ENCODE assay signal across 8 mouse cellular contexts in genomic region chr10:83080275-83080741, GRCm38 (mm10).
A peak's percentile ranks its signal among the peaks of the same experiment; 100 is the strongest.
DNase-seq lines count a peak whose midpoint lies in the region; ATAC-seq lines count a peak whose summit lies in the region.

No protein-coding gene starts in this region.

- no peak overlapping the region for H3K4me3 ChIP-seq in neural tube, embryonic 12.5 days
- H3K4me3 ChIP-seq in heart, embryonic 15.5 days = no peak overlapping the region
- H3K4me3 ChIP-seq in liver, embryonic 16.5 days (ENCODE audit: low read depth, low read length) = no peak overlapping the region
- no peak overlapping the region for H3K4me3 ChIP-seq in stomach, embryonic 16.5 days (replicated peaks; ENCODE audit: low read length)

- 56% methylated on average over 12 of the region's 12 CpGs for WGBS in neural tube, embryonic 12.5 days
- 27% methylated on average over 12 of the region's 12 CpGs for WGBS in heart, embryonic 15.5 days
- WGBS in liver, embryonic 16.5 days (ENCODE audit: insufficient replicate concordance) = 17% methylated on average over 12 of the region's 12 CpGs
- 44% methylated on average over 12 of the region's 12 CpGs for WGBS in stomach, embryonic 16.5 days

- no peak for DNase-seq in neural tube, embryonic 10.5 days (ENCODE audit: extremely low spot score, low spot score)
- no peak for DNase-seq in retina, embryonic 14.5 days (ENCODE audit: low spot score)
- DNase-seq in adrenal gland, postnatal 10 days = no peak
- no peak for DNase-seq in cerebellum, postnatal 4 days (ENCODE audit: low spot score in 2 of 2)

- no peaks in the 10 kb centered on the region for H3K27me3 ChIP-seq in neural tube, embryonic 12.5 days (replicated peaks)
- no peaks in the 10 kb centered on the region for H3K27me3 ChIP-seq in heart, embryonic 15.5 days
- H3K27me3 ChIP-seq in liver, embryonic 16.5 days (ENCODE audit: control insufficient read depth, insufficient read depth, low read depth, low read length) = no peaks in the 10 kb centered on the region
- no peaks in the 10 kb centered on the region for H3K27me3 ChIP-seq in stomach, embryonic 16.5 days (ENCODE audit: control insufficient read depth, insufficient read depth, low read length)

- H3K9me3 ChIP-seq in neural tube, embryonic 12.5 days = no peaks in the 10 kb centered on the region
- no peaks in the 10 kb centered on the region for H3K9me3 ChIP-seq in heart, embryonic 15.5 days (replicated peaks)
- H3K9me3 ChIP-seq in liver, embryonic 16.5 days (replicated peaks; ENCODE audit: control insufficient read depth, low read length) = no peaks in the 10 kb centered on the region
- H3K9me3 ChIP-seq in stomach, embryonic 16.5 days (replicated peaks; ENCODE audit: control insufficient read depth, low read length) = no peaks in the 10 kb centered on the region

- ATAC-seq in neural tube, embryonic 12.5 days (ENCODE audit: low FRiP score, low read depth) = peak; percentile 31; the same call in 1 of the 2 replicates
- peak; percentile 36; the same call in 1 of the 2 replicates for ATAC-seq in heart, embryonic 15.5 days (replicated peaks; ENCODE audit: insufficient number of reproducible peaks, insufficient read depth, low FRiP score, low read depth)
- ATAC-seq in liver, embryonic 16.5 days (ENCODE audit: low read depth) = peak; percentile 88
- ATAC-seq in stomach, embryonic 16.5 days (ENCODE audit: insufficient read depth, low FRiP score) = peak; percentile 30; the same call in 1 of the 2 replicates

- H3K4me1 ChIP-seq in neural tube, embryonic 12.5 days = peaks cover 28% of the 10 kb centered on the region
- H3K4me1 ChIP-seq in heart, embryonic 15.5 days (replicated peaks) = peaks cover 65% of the 10 kb centered on the region
- H3K4me1 ChIP-seq in liver, embryonic 16.5 days (ENCODE audit: control insufficient read depth, low read depth, low read length) = peaks cover 38% of the 10 kb centered on the region
- peaks cover 7% of the 10 kb centered on the region for H3K4me1 ChIP-seq in stomach, embryonic 16.5 days (ENCODE audit: control insufficient read depth, insufficient read depth, low read length)

- no peak overlapping the region for H3K9ac ChIP-seq in neural tube, embryonic 12.5 days
- no peak overlapping the region for H3K9ac ChIP-seq in heart, embryonic 15.5 days
- H3K9ac ChIP-seq in liver, embryonic 16.5 days (ENCODE audit: low read depth, low read length) = peak overlapping the region; percentile 14; the same call in 1 of the 2 replicates
- H3K9ac ChIP-seq in stomach, embryonic 16.5 days (ENCODE audit: low read length) = no peak overlapping the region

- H3K4me2 ChIP-seq in neural tube, embryonic 12.5 days (replicated peaks) = no peak overlapping the region
- H3K4me2 ChIP-seq in heart, embryonic 15.5 days = peak overlapping the region; percentile 17
- peak overlapping the region; percentile 1 for H3K4me2 ChIP-seq in liver, embryonic 16.5 days (ENCODE audit: low read depth, low read length)
- H3K4me2 ChIP-seq in stomach, embryonic 16.5 days (ENCODE audit: low read depth, low read length) = no peak overlapping the region

- no peak overlapping the region for H3K27ac ChIP-seq in neural tube, embryonic 12.5 days
- H3K27ac ChIP-seq in heart, embryonic 15.5 days = peak overlapping the region; percentile 81
- no peak overlapping the region for H3K27ac ChIP-seq in liver, embryonic 16.5 days (ENCODE audit: low read length)
- H3K27ac ChIP-seq in stomach, embryonic 16.5 days (ENCODE audit: low read length) = no peak overlapping the region

- H3K36me3 ChIP-seq in neural tube, embryonic 12.5 days = no peaks in the 10 kb centered on the region
- no peaks in the 10 kb centered on the region for H3K36me3 ChIP-seq in heart, embryonic 15.5 days
- no peaks in the 10 kb centered on the region for H3K36me3 ChIP-seq in liver, embryonic 16.5 days (ENCODE audit: control insufficient read depth, insufficient read depth)
- H3K36me3 ChIP-seq in stomach, embryonic 16.5 days (ENCODE audit: control insufficient read depth, insufficient read depth, low read length) = no peaks in the 10 kb centered on the region

Comparison
In these comparisons a context has a peak if more than half of its experiments do, and no peak if none do; other contexts are left out.
1. ATAC-seq: peak in every context shown above with its lines; median percentile 88 in liver, embryonic 16.5 days; 36 in heart, embryonic 15.5 days; 31 in neural tube, embryonic 12.5 days; 30 in stomach, embryonic 16.5 days.
2. H3K4me2 ChIP-seq: peak in heart, embryonic 15.5 days (single experiment) and liver, embryonic 16.5 days (single experiment); none in neural tube, embryonic 12.5 days (single experiment) and stomach, embryonic 16.5 days (single experiment).